Mouse (Mus musculus) c-Kit-negative CD71-positive TER-119-positive erythroid progenitor cells, embryonic 14.5 days (primary cell): ENCODE measurements around the gene Tex14.

Experiments used
- DNase-seq: peaks from one replicate; pipeline ENCODE4 v3.0.0-alpha.2; 2013; ENCODE audit warnings: low read depth, low spot score

Gene Tex14

DNA sequence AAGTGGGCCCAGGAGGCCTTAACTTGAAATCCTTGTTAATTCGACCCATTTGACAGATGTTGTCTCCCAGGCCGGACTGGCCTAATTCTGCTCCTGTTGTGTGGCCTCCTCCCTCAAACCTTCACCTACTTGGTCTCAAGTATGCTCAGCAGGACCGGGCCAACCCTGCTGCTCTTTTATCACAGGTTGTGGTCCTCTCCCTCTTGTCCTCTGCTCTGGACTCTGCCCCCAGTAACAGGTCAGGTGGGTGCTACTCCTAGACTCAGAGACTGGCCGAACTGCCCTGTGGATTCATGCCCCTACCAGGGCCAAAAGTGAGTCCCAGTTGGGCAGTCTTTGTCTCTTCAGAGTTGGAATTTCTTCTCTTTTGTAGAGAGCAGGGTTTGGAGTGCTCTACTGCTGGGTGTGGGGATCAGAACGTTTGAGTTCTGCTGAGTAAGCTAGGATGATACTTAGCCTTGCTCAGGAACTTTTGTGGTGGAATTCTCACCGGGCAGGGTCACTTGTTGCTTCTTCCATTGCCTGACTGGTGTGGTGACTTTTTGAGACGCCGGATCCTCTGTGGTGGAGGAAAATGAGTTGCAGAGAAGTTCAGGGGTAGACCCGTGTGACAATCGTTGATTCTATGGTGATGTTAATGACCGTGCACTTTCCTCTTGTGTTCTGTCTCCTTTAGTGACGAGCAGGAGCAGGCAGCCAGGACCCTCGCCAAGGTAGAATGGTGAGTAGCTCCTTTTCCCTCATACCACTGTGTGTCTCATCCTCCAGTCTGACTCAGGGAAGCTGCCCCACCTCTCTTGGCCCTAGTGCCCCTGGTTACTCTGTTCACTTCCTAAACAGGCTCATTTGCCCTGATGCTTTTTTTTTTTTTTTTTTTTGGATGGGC, 188.1 kb downstream of the Tex14 start:
- DNase-seq: peak; percentile 22

DNA sequence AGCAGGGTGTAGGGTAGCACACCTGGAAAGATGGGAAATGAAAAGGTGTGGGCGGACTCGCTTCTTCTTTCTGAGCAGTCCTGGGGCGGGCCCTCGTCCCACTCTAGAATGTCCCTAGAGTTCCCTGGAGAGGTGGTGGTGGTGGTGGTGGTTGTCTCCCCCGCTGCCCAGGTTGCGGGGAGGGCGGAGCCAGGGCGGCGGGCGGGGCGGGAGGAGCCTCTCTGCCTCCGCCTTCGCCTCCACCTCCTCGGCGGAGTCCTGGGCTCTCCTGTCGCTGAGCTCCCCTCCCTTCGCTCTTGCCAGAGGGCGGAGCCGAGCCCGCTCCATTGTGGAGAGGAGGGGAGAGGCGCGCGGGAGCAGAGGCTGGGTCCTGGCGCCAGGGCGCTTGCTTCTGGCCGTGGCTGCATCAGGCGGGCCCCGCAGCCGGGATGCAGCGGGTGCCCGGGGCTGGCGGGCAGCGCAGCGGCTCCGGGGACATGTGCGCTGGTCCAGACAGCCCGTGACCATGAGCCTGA, 190.5 kb downstream of the Tex14 start:
- DNase-seq: peak; percentile 72

DNA sequence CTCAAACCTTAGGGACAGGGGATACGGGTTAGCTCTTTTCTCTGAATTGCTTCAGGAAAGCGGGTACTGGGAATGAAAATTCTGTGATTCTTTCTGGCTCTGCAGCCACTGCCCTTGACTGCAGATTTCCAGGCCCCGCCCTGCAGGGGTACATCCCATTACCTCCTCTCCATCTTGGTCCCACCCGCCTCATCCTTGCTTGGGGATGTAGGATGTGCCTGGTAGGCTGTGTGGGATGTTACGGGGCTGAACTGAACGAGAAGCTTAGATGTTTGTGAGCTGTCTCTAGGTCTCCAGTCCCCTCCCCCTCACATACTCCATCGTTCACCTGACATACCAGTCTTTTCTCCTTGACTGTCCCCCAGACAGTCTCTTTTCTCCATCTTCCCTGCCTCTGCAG, 191.1 kb downstream of the Tex14 start:
- DNase-seq: no peak

DNA sequence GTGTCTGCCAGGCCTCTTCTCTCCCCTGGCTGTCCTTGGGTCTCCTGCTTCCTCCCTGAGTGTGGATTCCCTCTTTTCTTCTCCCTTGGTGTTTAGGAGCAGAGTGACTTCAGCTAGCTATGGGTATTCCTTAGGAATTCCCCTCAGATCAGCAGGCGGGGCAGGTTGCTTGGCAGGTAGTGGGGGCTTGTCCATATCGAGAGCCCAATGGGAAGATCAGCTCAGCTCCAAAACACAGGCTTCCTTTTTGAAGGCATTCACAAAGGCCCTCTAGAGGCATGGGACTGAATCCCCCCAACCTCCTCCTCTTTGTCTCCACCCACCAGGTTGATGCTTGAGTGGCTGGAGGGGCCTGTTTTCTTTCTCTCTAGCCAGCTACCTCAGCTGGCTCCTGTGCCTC, 191.6 kb downstream of the Tex14 start:
- no peak for DNase-seq

DNA sequence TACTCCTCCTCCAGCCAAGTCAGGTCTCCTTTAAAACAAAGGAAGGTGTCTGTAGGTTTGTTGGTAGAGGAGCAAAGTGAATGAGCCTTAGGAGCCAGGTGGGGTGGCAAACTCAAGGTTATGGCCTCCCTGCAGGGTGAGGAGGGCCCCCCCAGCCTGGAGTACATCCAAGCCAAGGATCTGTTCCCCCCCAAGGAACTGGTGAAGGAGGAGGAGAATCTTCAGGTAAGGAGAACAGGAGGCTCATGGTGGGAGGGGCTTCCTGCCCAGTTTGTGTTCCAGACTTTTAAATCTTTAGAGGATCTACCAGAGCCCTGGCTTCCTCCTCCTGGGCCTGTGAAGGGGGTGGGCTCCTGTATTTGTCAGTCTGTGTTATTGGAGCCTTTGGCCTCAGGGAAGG, 192.2 kb downstream of the Tex14 start:
- DNase-seq: no peak

DNA sequence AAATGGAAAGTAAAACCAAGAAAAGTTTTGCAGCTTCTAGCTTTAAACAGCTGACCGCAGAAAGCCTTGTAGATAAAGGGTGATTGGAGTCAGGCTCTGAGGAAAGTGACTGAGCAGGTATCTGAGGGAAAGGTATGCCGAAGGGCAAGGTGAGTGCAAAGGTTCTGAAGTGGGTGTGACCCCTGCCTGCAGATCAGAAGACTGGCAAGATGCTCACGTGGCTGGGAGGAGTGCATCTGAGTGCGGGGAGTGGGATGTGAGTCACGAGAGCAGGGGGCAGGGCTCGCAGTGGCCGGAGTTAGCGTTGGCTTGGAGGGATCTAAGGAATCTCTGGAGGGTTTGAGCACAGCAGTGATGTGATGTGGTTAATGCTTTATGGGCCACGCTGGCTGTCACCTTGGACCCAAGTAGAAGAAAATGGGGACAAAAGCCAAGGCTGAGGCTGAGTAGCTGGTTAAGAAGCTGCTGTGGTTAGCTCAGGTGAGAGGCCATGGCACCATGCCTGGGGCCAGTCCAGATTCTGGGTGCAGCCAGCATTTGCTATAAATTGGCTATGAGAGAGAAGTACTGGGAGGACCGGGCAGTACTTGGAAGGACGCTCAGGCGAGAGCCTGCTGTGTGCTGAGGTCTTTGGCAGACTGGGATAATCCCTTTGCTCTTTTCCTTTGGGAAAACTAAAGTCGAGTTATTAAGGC, 194.7 kb downstream of the Tex14 start:
- no peak for DNase-seq

DNA sequence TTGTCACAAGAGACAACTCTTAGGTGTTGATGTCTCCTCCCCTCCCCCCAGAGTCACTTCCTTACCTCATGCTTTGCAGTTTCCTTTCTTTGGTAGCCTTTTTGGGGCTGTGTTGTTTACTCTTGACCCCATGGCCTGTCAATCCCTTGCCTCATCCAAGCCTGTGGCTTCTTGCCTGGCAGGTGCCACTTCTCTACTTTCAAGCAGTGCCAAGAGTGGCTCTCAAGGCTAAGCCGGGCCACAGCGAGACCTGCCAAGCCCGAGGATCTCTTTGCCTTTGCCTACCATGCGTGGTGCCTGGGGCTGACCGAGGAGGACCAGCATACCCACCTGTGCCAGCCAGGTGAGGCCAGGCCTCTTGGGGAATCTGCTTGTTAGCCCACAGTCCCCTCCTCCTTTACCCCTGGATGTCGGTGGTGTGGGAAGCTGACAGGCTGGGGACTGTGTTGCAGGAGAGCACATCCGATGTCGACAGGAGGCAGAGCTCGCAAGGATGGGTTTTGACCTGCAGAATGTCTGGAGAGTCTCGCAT, 195.5 kb downstream of the Tex14 start:
- no peak for DNase-seq

DNA sequence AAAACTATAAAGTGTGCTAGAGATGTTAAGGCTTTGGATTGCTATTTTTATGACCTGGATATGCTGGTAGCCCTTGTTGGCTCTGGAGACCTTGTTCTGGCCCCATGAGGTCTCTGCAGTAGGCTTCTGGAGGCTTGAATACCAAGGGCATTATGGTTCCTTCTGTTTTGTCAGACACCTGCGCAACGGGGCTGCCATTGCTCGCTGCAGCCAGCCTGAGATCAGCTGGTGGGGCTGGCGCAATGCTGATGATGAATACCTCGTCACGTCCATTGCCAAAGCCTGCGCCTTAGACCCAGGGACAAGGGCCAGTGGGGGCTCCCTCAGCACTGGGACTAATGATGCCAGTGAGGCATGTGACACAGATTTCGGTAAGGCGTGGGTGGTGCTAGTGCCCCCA, 197.4 kb downstream of the Tex14 start:
- DNase-seq: no peak

DNA sequence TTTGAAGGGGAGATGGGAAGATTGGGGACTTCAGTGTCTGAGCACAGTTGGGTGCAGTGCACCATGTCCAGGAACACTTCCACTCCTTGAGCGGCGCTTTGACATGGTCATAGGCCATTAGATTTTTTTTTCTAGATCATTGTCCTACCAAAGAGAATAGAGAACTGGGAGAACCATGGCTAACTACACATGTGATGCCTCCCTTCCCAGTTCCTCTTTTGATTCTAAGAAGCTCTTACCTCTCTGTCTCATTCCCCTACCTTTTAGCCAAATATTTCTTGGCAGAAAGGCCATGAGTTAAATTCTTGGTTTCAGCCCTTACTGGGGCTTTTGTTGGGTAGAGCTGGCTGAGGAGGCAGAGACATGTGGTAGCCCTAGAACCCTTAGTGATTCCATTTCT, 198.7 kb downstream of the Tex14 start:
- DNase-seq: no peak
